Mouse (Mus musculus) lung, embryonic 16.5 days (tissue): ENCODE data around the gene Jak2. TPM values are rescaled to one million over a fixed set of nuclear protein-coding genes. Genes with fewer than 3 reads are reported as not detected.

Experiments
- ATAC-seq: fragments of 200-750 bp; cut with Nextera tagmentation; 2 replicates; pipeline ENCODE4 v1.8.0; 2017; ENCODE audit warnings: low read depth, mild to moderate bottlenecking, moderate library complexity
- H3K27ac ChIP-seq: fragments of 300-500 bp; sonication (generic); 2 replicates; pipeline ENCODE4 v1.5.1; 2014; ENCODE audit warnings: mild to moderate bottlenecking, control low read depth, low read length
- H3K27me3 ChIP-seq: fragments of 300-500 bp; sonication (generic); 2 replicates; pipeline ENCODE4 v1.6.1; 2014; ENCODE audit warnings: low read depth, low read length, mixed read lengths; ENCODE audit not compliant: control insufficient read depth, insufficient read depth
- H3K36me3 ChIP-seq: fragments of 300-500 bp; sonication (generic); 2 replicates; pipeline ENCODE4 v1.6.1; 2014; ENCODE audit warnings: low read length; ENCODE audit not compliant: control insufficient read depth, insufficient read depth
- H3K4me1 ChIP-seq: fragments of 300-500 bp; sonication (generic); replicated peaks from 2 replicates; pipeline ENCODE4 v1.6.1; 2014; ENCODE audit warnings: low read length, mixed read lengths; ENCODE audit not compliant: control insufficient read depth, insufficient read depth
- H3K4me2 ChIP-seq: fragments of 300-500 bp; sonication (generic); 2 replicates; pipeline ENCODE4 v1.6.1; 2014; ENCODE audit warnings: low read depth, low read length, control low read depth
- H3K4me3 ChIP-seq: fragments of 300-500 bp; sonication (generic); 2 replicates; pipeline ENCODE4 v1.5.1; 2014; ENCODE audit warnings: mild to moderate bottlenecking, low read length, control low read depth
- H3K9ac ChIP-seq: fragments of 300-500 bp; sonication (generic); 2 replicates; pipeline ENCODE4 v1.6.1; 2014; ENCODE audit warnings: low read length, control low read depth
- H3K9me3 ChIP-seq: fragments of 300-500 bp; sonication (generic); 2 replicates; pipeline ENCODE4 v1.6.1; 2016; ENCODE audit warnings: low read length; ENCODE audit not compliant: control insufficient read depth
- WGBS: fragments of 180-500 bp; shearing (Covaris S2); extraction: QIAGEN DNeasy Blood & Tissue Kit; methylation state at CpG from one replicate; pipeline ENCODE4 v1.1.7; 2014; 5-methylcytosine and 5-hydroxymethylcytosine counted together
- polyA plus RNA-seq: library from polyadenylated mRNA; unstranded; fragments of >200 nt; fragmentation: Nextera tagmentation; extraction: Ambion mirVana; gene quantifications from 2 replicates; pipeline ENCODE4 v1.2.1, GENCODE M21; 2015

Gene Jak2
- polyA plus RNA-seq, 1 experiment from 2014 or later, result 4.4 TPM

GRCm38 (mm10) chr19:29342281-29342680, 90.7 kb downstream of the Jak2 start:
- Histone ChIP-seq H3K9me3 (no peaks in the 10 kb centered on the region), H3K9ac (no peak overlapping the region), H3K4me3 (no peak overlapping the region), H3K27me3 (no peaks in the 10 kb centered on the region), H3K4me1 (no peaks in the 10 kb centered on the region), H3K36me3 (no peaks in the 10 kb centered on the region), H3K27ac (no peak overlapping the region), H3K4me2 (no peak overlapping the region)
- no peak for ATAC-seq
- WGBS, result 76% methylated on average over 6 of the region's 6 CpGs

- Histone ChIP-seq H3K4me1 (no peaks in the 10 kb centered on the region), H3K27ac (no peak overlapping the region), H3K9ac (no peak overlapping the region), H3K27me3 (no peaks in the 10 kb centered on the region), H3K4me2 (no peak overlapping the region), H3K9me3 (no peaks in the 10 kb centered on the region), H3K36me3 (no peaks in the 10 kb centered on the region), H3K4me3 (no peak overlapping the region)
- no peak for ATAC-seq
Observed at GRCm38 (mm10) chr19:29344868-29345267, 93.2 kb downstream of the Jak2 start.

GRCm38 (mm10) chr19:29345636-29346035, 94.0 kb downstream of the Jak2 start:
- H3K4me2 ChIP-seq, result no peak overlapping the region
- WGBS, result 72% methylated on average over 6 of the region's 6 CpGs
- H3K9ac ChIP-seq, result no peak overlapping the region
- no peak overlapping the region for H3K27ac ChIP-seq
- ATAC-seq, result no peak
- H3K4me3 ChIP-seq, result no peak overlapping the region
- no peaks in the 10 kb centered on the region for H3K27me3 ChIP-seq
- H3K4me1 ChIP-seq, result no peaks in the 10 kb centered on the region
- no peaks in the 10 kb centered on the region for H3K9me3 ChIP-seq
- no peaks in the 10 kb centered on the region for H3K36me3 ChIP-seq

- no peaks in the 10 kb centered on the region for H3K36me3 ChIP-seq
- no peak overlapping the region for H3K9ac ChIP-seq
- H3K4me3 ChIP-seq, result no peak overlapping the region
- H3K4me1 ChIP-seq, result 0 out of 2 replicates have a peak, but pooled peaks cover 2% of the 10 kb centered on the region
- WGBS, result 39% methylated on average over 5 of the region's 5 CpGs
- no peaks in the 10 kb centered on the region for H3K9me3 ChIP-seq
- no peaks in the 10 kb centered on the region for H3K27me3 ChIP-seq
- no peak overlapping the region for H3K27ac ChIP-seq
- no peak overlapping the region for H3K4me2 ChIP-seq
- no peak for ATAC-seq
Observed at GRCm38 (mm10) chr19:29350991-29351390, 99.4 kb downstream of the Jak2 start.

- H3K4me2 ChIP-seq, result peak overlapping the region; percentile 71
- 3% methylated on average over 20 of the region's 20 CpGs for WGBS
- H3K9ac ChIP-seq, result no peak overlapping the region
- H3K4me1 ChIP-seq, result 0 out of 2 replicates have a peak, but pooled peaks cover 2% of the 10 kb centered on the region
- no peaks in the 10 kb centered on the region for H3K9me3 ChIP-seq
- ATAC-seq, result peak; percentile 84
- H3K4me3 ChIP-seq, result peak overlapping the region; percentile 46
- no peak overlapping the region for H3K27ac ChIP-seq
- H3K36me3 ChIP-seq, result no peaks in the 10 kb centered on the region
- no peaks in the 10 kb centered on the region for H3K27me3 ChIP-seq
Observed at GRCm38 (mm10) chr19:29354895-29355877, 103.6 kb downstream of the Jak2 start.

- WGBS, result 87% methylated on average over 11 of the region's 11 CpGs
Observed at GRCm38 (mm10) chr19:29356281-29356680, 104.7 kb downstream of the Jak2 start.

GRCm38 (mm10) chr19:29360251-29360650, 108.6 kb downstream of the Jak2 start:
- Histone ChIP-seq H3K4me2 (no peak overlapping the region), H3K9ac (no peak overlapping the region), H3K4me1 (peaks cover 8% of the 10 kb centered on the region; the same call in 1 of the 2 replicates), H3K4me3 (no peak overlapping the region), H3K27ac (no peak overlapping the region), H3K36me3 (no peaks in the 10 kb centered on the region), H3K9me3 (no peaks in the 10 kb centered on the region), H3K27me3 (no peaks in the 10 kb centered on the region)
- no peak for ATAC-seq
- WGBS, result 61% methylated on average over 5 of the region's 5 CpGs

More at GRCm38 (mm10) chr19:29356281-29356680, 104.7 kb downstream of the Jak2 start:
- Histone ChIP-seq H3K27ac (no peak overlapping the region), H3K4me3 (no peak overlapping the region), H3K27me3 (no peaks in the 10 kb centered on the region), H3K9ac (no peak overlapping the region), H3K36me3 (no peaks in the 10 kb centered on the region), H3K9me3 (no peaks in the 10 kb centered on the region), H3K4me1 (peaks cover 6% of the 10 kb centered on the region; the same call in 1 of the 2 replicates), H3K4me2 (no peak overlapping the region)
- ATAC-seq, result no peak

- ATAC-seq, result peak; percentile 100
- H3K4me1 ChIP-seq, result peaks cover 7% of the 10 kb centered on the region; the same call in 1 of the 2 replicates
- 2% methylated on average over 33 of the region's 33 CpGs for WGBS
- H3K4me2 ChIP-seq, result peak overlapping the region; percentile 86
- H3K36me3 ChIP-seq, result no peaks in the 10 kb centered on the region
- peak overlapping the region; percentile 84 for H3K9ac ChIP-seq
- H3K27ac ChIP-seq, result 0 out of 2 replicates have a peak overlapping the region, but pooled peaks have one; percentile 13
- peak overlapping the region; percentile 75 for H3K4me3 ChIP-seq
- no peaks in the 10 kb centered on the region for H3K9me3 ChIP-seq
- H3K27me3 ChIP-seq, result no peaks in the 10 kb centered on the region
Observed at GRCm38 (mm10) chr19:29361468-29362130, 110.0 kb downstream of the Jak2 start.
